Mouse (Mus musculus) forelimb bud, embryonic 11.5 days (tissue): ENCODE data around the gene Rabggtb.

Experiments
- DNase-seq: peaks from one replicate; pipeline ENCODE4 v3.0.0-alpha.2; 2012; ENCODE audit warnings: low read depth, low spot score

The Rabggtb gene

GRCm38 (mm10) chr3:153912546-153913509 lies at the start of gene Rabggtb:
TSS of gene Rabggtb (minus strand) at chr3:153913009.
- peak; percentile 93 for DNase-seq

GRCm38 (mm10) chr3:153961632-153962389 lies 49.0 kb upstream of the Rabggtb start:
- DNase-seq: peak; percentile 23

GRCm38 (mm10) chr3:153960884-153961283 lies 48.1 kb upstream of the Rabggtb start:
- DNase-seq: no peak

- no peak for DNase-seq
Observed at GRCm38 (mm10) chr3:153959731-153960207, 47.0 kb upstream of the Rabggtb start.

GRCm38 (mm10) chr3:153959035-153959730 lies 46.4 kb upstream of the Rabggtb start:
- DNase-seq: peak; percentile 62

- no peak for DNase-seq
Observed at GRCm38 (mm10) chr3:153957916-153958315, 45.1 kb upstream of the Rabggtb start.

- DNase-seq: no peak
Observed at GRCm38 (mm10) chr3:153948176-153948575, 35.4 kb upstream of the Rabggtb start.

GRCm38 (mm10) chr3:153947271-153947670 lies 34.5 kb upstream of the Rabggtb start:
- DNase-seq: no peak

GRCm38 (mm10) chr3:153944335-153944990 lies 31.7 kb upstream of the Rabggtb start, which contains the start of gene Acadm:
TSS of gene Acadm (minus strand) at chr3:153944632.
- DNase-seq: peak; percentile 97

- no peak for DNase-seq
Observed at GRCm38 (mm10) chr3:153943901-153944334, 31.1 kb upstream of the Rabggtb start.

- DNase-seq: peak; percentile 38
Observed at GRCm38 (mm10) chr3:153943003-153943640, 30.3 kb upstream of the Rabggtb start.

- no peak for DNase-seq
Observed at GRCm38 (mm10) chr3:153941613-153942012, 28.8 kb upstream of the Rabggtb start.

- no peak for DNase-seq
Observed at GRCm38 (mm10) chr3:153940486-153940885, 27.7 kb upstream of the Rabggtb start.

GRCm38 (mm10) chr3:153940021-153940420 lies 27.2 kb upstream of the Rabggtb start:
- no peak for DNase-seq

- DNase-seq: no peak
Observed at GRCm38 (mm10) chr3:153937116-153937810, 24.5 kb upstream of the Rabggtb start.

GRCm38 (mm10) chr3:153935878-153936277 lies 23.1 kb upstream of the Rabggtb start:
- no peak for DNase-seq

- DNase-seq: no peak
Observed at GRCm38 (mm10) chr3:153932461-153932860, 19.7 kb upstream of the Rabggtb start.

- DNase-seq: no peak
Observed at GRCm38 (mm10) chr3:153929526-153929925, 16.7 kb upstream of the Rabggtb start.

- DNase-seq: no peak
Observed at GRCm38 (mm10) chr3:153926333-153926732, 13.5 kb upstream of the Rabggtb start.
